ENCODE assay signal across 10 mouse cellular contexts in genomic region chr5:148879218-148879617, GRCm38 (mm10). TPM values are rescaled to one million over a fixed set of nuclear protein-coding genes. Genes with fewer than 3 reads are reported as not detected.
DNase-seq lines count a peak whose midpoint lies in the region; ATAC-seq and TF ChIP-seq lines count a peak whose summit lies in the region.
"Had no signal": no experiment of that assay in that cellular context is flagged by ENCODE, and none has a peak within 500 bp of the region (broad histone marks: within the 10 kb centered on the region; RNA-seq: fewer than 3 reads in every experiment).

No protein-coding gene starts in this region.

- no peaks in the 10 kb centered on the region; the same call in 1 of the 2 replicates for H3K9me3 ChIP-seq in kidney, embryonic 15.5 days (replicated peaks)

- H3K27ac ChIP-seq in kidney, adult 2 months (ENCODE audit: insufficient read depth, low read depth, low read length), result no peak overlapping the region
- H3K27ac ChIP-seq in kidney, embryonic 15.5 days, result no peak overlapping the region

- no peak overlapping the region for H3K4me3 ChIP-seq in kidney, adult 2 months (ENCODE audit: insufficient read depth, low read depth, low read length)
- no peak overlapping the region for H3K4me3 ChIP-seq in kidney, embryonic 15.5 days (replicated peaks)

- peaks cover 2% of the 10 kb centered on the region; the same call in 1 of the 2 replicates for H3K36me3 ChIP-seq in kidney, adult 2 months (ENCODE audit: control insufficient read depth, insufficient read depth, low read length)
- H3K36me3 ChIP-seq in kidney, embryonic 15.5 days, result peaks cover 39% of the 10 kb centered on the region

- no peak for DNase-seq in kidney, adult 2 months
- DNase-seq in 3T3-L1 (ENCODE audit: low read depth, low spot score), result peak; percentile 44
- DNase-seq in CD4-positive helper T cell, adult 2 months (ENCODE audit: low read depth, low spot score), result peak; percentile 19
- no peak for DNase-seq in brain, embryonic 14.5 days (ENCODE audit: low read depth)
- DNase-seq in urinary bladder, postnatal 36 days (ENCODE audit: low spot score in 2 of 2), result no peak
- DNase-seq in urinary bladder, adult 2 months (ENCODE audit: low spot score), result no peak
- no peak for DNase-seq in kidney, postnatal 14 days
- DNase-seq: adrenal gland, postnatal 25 days; heart, postnatal 14 days had no signal

- 92% methylated on average over 6 of the region's 6 CpGs for WGBS in kidney, adult 2 months
- WGBS in kidney, embryonic 15.5 days, result 90% methylated on average over 6 of the region's 6 CpGs

- H3K27me3 ChIP-seq in kidney, adult 2 months (replicated peaks; ENCODE audit: control insufficient read depth, insufficient read depth, low read length), result no peaks in the 10 kb centered on the region
- H3K27me3 ChIP-seq in kidney, embryonic 15.5 days, result no peaks in the 10 kb centered on the region

- H3K9ac ChIP-seq in kidney, embryonic 15.5 days, result no peak overlapping the region

- no peak for ATAC-seq in kidney, embryonic 15.5 days (replicated peaks; ENCODE audit: low FRiP score)

- TF ChIP-seq POLR2A in kidney, adult 2 months (IDR thresholded peaks at IDR 0.05; ENCODE audit: low read depth, low read length), result no peak
- no peak for TF ChIP-seq POLR2A in brain, embryonic 14.5 days (IDR thresholded peaks at IDR 0.05; ENCODE audit: borderline replicate concordance, extremely low read depth, insufficient read depth, insufficient read length, poor library complexity, severe bottlenecking)

- TF ChIP-seq CTCF in kidney, adult 2 months (conservative IDR thresholded peaks at IDR 0.05; ENCODE audit: insufficient read depth, insufficient read length, low read depth, low read length), result peak; percentile 47
- TF ChIP-seq CTCF in brain, embryonic 14.5 days (IDR thresholded peaks at IDR 0.05; ENCODE audit: borderline replicate concordance, extremely low read depth, insufficient read depth, insufficient read length), result peak; percentile 48; the same call in 1 of the 2 replicates

- H3K4me1 ChIP-seq in kidney, adult 2 months (ENCODE audit: control insufficient read depth, insufficient read depth, low read length), result no peaks in the 10 kb centered on the region
- no peaks in the 10 kb centered on the region for H3K4me1 ChIP-seq in kidney, embryonic 15.5 days

- no peak overlapping the region for H3K4me2 ChIP-seq in kidney, embryonic 15.5 days

RNA-seq across cellular contexts. Expression of gene Katnal1, which starts 49.9 kb away (rescaled TPM):
- polyA plus RNA-seq in kidney, adult 2 months (2012; rRNA removed), result 6.6 and 7.5 TPM in 2 replicates
- polyA plus RNA-seq in kidney, embryonic 15.5 days (2015; fragmentation: Nextera tagmentation; extraction: Ambion mirVana), result 10.1 and 13.7 TPM in 2 replicates
- polyA plus RNA-seq in brain, embryonic 14.5 days (2012; rRNA removed), result 21.4 and 27.0 TPM in 2 replicates
- 6.3 and 7.8 TPM in 2 replicates for polyA plus RNA-seq in urinary bladder, adult 2 months (2012; rRNA removed)

Comparison
In these comparisons a context has a peak if more than half of its experiments do, and no peak if none do; other contexts are left out.
1. DNase-seq: peak in 3T3-L1 (single experiment) and CD4-positive helper T cell, adult 2 months (single experiment); none in kidney, adult 2 months (single experiment), brain, embryonic 14.5 days (single experiment), urinary bladder, postnatal 36 days (0 of 2), urinary bladder, adult 2 months (single experiment) and kidney, postnatal 14 days (single experiment).